Mouse (Mus musculus): ENCODE results near the gene Pacsin2.
"Not testable (repeated sequence)": the region's sequence is repeated elsewhere in the genome, so short reads cannot be mapped to it uniquely, and the experiment has no call there.

The Pacsin2 gene

DNA sequence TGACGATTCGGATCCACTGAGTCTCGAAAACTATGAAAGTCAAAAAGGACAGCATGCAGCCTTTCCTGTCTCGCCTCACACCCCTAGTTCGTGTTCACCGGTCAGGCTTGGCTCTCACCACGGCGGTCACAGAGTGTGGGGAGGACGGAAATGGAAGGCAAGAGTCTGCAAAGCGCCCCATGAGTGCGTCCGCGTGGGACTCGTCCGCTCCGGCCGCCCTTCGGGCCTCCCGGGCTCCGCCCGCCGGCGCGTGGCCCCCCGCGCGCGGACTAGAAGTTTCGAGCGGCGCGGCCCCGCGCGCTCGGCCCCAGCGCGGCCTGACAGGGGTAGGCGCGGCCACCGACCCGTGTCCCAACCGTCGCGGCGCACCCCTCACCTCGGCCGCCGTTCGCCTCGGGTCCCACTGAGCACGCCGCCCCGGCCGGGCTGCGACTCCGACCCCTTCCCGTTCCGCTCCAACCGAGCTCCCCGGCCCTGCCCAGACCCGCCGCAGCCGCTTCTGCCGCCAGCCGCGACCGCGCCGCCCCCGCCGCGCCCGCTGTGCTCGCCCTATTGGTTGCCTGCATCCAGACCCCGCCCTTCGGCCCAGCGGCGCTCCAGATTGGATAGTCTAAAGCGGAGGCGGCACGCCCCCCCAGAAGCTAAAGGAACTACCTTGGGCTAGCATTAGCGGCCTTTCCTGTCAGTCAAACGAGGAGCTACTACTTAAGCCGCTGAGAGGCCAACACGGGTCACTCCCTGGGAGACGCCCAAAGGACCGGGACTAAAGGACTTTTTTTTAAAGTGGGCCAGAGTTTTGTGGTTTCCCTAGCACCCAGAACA lies at the start of gene Pacsin2:
Pacsin2 (minus strand) TSS at position 524 of the 822 bp plus-strand sequence.
- DNase-seq (ENCODE audit: low spot score in 2 of 2), result peak; percentile 98

DNA sequence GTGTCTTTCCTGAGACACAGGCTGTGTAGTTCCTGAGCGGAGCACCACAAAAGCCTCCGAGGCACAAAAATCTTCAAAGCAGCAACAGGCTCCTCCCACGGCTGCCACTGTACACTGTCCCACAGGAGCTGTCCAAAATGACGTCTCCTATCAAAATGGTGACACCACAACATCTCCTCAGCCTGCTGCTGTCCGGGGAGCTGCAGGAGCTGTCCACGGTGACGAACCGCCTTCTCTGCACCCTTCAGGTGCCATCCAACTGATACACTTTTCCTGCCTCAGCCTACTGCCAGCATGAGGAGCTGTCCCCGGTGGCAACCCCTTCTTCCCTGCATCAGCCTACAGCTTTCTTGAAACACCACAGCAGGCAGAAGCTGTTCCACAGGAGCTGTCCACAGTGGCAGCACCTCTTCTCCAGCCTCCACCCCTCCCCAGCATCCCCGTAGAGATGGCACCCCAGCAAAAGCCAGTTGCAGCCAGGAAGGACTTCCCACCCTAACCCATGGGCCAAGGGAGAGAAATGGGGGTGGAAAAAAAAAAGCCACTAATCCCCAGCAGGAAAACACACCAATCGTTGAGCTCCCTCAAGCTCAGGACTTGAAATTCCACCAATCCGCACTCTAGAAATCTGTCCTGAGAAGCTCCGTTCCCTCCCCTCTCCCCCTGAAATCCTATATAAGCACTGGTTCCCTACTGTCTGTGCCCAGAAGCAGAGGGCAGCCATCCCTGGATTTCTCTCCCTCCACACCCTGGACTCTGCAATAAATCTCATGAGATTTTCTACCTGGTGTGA lies 48.3 kb upstream of the Pacsin2 start:
- DNase-seq (ENCODE audit: low spot score in 2 of 2), result no peak

DNA sequence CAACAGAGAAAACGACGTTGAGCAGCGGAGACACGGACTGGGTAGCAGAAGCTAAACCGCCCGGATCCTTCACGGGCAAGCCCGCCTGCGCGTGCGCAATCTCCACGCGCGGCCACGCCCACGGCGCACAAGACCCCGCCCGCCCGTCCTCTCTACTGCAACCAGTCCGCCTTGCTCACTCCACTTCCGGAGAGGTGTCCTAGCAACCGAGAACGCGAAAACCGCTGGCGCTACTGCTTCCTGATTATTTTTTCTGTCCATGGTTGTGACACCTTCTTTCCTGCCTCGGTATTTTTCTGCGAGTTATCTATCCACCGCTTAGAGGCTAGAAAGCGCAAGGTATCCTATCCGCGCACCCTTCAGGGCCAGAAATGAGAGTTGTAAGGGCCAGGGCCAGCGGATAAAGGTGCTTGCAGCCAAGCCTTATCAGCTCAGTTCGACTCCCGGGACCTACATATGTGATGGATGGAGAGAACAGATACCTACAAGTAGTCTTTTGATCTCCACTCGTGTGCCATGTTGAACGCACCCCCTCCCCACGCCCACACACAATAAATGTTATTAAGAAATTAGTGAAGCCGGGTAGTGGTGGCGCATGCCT lies 46.5 kb upstream of the Pacsin2 start, which contains the start of gene Ttll1:
Ttll1 (minus strand) TSS at position 89 of the 601 bp plus-strand sequence.
- peak; percentile 91 to 92 for DNase-seq (ENCODE audit: low spot score in 2 of 2)

DNA sequence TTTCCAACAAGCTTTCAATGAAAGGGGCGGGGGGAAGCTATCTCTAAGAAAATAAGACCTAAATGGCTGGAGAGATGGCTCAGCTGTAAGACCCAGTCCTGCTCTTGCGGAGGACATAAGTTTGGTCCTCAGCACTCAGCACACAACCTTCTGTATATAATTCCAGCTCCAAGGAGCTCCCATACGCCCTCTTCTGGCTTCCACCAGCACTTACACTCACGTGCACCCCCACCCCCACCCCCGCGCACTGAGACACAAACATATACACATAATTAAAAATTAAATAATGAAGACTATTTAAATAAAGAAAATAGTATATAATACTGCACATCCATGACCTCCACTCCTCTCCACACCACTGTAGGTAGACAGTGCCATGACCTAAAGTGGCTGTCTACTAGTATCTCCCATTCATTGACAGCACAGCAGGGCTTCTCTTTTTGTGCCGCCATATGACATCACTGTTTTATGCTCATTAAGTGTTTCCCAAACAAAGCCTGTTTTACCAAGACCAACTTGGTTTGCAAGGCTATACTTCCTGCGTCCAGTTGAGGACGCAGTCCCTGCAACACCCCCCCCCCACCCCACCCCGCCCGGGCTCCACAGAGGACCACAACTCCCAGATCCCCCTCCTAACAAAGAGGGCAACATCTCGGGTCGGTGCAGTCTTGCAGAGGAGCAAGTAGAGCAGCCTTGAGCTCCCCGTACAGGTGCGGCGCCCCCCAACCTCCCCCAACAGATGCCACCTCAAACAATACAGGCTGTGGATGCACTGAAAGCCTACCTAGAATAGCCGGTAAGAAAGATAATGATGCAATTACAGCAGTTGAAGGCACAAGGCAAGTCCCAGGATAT lies 45.8 kb upstream of the Pacsin2 start:
- no peak for DNase-seq (ENCODE audit: low spot score in 2 of 2)

DNA sequence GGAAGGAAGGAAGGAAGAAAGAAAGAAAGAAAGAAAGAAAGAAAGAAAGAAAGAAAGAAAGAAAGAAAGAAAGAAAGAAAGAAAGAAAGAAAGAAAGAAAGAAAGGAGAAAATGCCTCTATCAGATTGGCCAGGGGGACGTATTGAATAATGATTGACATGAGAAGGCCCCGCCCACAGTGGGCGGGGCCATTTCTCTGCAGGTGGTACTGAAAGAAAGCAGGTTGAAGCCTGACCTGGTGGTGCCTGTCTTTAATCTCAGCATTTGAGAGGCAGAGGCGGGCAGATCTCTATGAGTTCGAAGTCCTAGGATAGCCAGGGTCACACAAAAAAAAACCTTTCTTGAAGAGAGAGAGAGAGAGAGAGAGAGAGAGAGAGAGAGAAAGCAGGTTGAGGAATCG lies 37.1 kb upstream of the Pacsin2 start:
- not testable (repeated sequence) for DNase-seq (ENCODE audit: low spot score in 2 of 2)

DNA sequence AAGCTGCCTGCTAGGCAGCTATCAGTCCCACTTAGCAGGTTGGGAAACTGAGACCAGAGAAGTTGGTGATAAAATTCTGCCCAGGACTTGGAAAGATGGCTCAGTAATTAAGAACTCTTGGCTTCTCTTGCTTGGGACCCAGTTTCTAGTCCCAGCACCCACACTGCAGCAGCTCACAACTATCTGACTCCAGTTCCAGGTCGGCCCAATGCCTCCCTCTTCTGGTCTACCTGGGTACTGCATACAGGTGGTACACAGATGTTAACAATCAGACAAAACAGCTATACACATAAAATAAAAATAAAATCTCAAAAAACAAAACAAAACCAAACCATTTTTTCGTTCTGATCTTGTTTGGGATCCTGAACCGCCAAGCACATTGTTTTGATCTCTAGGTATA lies 35.9 kb upstream of the Pacsin2 start:
- peak; percentile 31 to 57 for DNase-seq (ENCODE audit: low spot score in 2 of 2)

DNA sequence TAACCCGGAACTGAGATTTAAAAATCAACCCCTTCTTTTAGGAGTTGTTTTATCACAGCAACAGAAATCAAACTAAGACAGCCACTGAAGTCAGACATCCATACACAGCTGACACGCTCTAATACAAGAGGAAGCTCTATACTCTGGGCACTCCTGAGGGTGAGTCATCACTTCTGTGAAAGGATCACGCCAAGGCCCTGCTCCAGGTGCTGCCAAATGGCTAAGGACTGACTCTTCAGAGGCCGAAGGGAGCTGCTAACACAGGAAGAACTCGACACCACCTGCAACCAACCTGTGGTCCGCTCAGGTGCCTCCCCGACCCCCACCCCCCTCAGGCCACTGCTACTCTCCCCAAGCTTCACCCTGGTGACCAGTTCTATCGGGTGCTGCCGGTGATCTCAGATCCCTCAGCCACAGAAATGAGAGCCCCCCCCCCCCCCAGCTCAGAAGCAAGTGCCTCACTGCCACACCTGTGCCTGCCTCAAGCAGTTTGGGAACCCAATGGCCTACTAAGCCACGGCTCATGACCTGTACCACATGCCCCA lies 34.9 kb upstream of the Pacsin2 start:
- no peak for DNase-seq (ENCODE audit: low spot score in 2 of 2)

DNA sequence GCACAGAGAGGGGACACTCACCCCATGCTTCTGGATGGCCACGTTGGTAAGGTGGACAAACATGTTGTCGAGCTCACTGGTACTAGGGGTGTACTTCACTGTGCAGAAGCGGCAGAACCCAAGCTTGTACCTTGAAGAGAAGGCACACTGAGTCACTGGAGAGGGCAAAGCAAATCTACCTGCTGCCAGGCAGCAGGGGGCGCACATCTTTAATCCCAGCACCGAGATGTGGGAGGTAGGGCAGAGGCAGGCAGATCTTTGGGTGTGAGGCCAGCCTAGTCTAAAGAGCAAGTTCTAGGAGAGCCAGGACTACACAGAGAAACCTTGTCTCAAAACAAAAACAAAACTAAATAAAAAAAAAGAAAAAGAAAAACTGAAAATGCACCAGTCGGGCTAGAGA lies 32.9 kb upstream of the Pacsin2 start:
- no peak for DNase-seq (ENCODE audit: low spot score in 2 of 2)

DNA sequence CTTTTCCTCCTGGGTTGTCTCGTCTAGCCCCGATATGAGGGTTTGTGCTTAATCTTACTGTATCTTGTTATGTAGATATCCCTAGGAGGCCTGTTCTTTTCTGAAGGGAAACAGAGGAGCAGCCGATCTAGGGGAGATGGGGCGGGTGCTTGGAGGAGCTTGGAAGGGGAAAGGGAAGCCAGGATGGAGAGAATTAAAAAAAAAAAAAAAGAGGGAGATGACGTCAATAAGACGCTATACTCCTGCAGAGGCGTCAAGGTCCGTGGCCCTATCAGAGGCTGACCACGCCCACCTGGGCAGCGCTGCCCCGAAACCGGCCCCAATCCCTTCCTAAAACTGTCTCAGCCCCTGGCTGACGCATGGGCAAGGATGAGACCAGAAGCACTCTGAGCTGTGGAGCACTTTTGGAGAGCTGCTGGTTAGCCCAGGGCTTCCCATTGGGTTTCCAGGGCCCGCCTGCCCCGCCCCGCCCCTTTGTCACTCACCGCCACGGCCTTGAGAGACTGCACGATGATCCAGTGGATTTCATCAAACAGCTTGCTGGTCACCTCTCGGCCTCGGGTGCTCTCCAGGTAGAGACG lies 31.5 kb upstream of the Pacsin2 start:
- DNase-seq (ENCODE audit: low spot score in 2 of 2), result no peak

DNA sequence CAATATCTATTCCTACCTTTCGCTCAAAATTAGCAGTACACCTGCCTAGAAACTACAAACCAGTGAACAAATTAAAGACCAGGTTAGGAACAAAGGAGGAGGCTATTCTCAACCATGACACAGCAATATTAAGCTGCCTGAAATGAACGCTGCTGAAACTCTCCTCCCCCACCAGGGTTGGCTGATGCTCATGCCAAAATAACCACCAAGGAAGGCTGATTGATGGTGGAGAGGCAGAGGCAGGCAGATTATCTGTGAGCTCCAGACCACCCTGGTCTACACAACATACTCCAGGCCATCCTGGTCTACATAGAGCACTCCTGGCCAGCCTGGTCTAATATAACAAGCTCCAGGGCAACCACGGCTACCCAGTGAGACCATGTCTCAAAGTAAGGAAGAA lies 30.8 kb upstream of the Pacsin2 start:
- DNase-seq (ENCODE audit: low spot score in 2 of 2), result no peak

DNA sequence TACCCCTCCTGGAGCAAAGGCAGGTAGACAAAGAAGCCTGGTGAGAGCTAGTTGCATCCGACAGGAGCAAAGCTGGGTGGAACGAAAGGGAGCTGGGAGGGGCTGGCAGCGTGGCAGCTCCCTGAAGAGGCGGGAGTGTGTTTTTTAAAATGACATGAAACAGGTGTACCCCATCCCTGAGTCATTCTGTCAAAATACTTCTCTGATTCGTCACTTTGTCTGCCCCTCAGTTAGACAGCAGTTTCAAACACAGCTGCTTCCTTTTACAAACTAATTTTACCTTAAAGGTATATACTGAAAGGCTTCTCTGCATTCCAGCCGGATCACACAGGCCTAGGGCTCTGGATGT lies 30.1 kb upstream of the Pacsin2 start:
- DNase-seq (ENCODE audit: low spot score in 2 of 2), result no peak

DNA sequence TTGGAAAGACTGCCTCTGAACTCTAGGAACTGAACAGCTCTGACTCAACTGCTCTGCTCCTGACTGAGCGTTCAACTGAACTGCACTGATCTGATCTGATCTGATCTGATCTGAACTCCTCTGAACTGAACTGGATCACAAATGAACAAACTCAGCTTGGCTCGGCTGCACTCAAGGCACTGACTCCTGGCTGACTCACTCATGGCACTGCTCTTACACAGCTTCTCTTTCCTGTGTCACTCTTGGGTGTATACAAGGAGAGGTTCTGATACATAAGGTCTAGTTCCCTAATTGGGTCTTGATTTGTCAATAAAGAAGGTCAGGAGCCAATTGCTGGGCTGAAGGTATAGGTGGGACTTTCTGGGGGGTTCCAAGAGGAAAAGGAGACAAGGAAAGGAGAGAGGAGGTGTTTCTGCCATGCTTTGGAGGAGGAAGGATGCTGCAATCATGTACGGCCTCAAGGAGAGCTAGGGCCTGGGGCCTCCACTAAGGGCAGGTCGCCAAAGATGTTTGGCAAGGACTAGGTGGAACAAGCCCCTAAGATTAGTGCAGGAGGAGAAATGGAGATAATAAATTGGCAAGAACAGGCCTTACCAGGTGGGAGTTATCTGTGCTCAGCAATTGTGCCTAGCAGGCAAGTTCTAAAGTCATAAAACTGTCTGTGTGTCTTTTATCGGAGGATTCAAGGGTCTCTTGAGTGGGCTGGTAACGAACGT lies 29.6 kb upstream of the Pacsin2 start:
- DNase-seq (ENCODE audit: low spot score in 2 of 2), result no peak

DNA sequence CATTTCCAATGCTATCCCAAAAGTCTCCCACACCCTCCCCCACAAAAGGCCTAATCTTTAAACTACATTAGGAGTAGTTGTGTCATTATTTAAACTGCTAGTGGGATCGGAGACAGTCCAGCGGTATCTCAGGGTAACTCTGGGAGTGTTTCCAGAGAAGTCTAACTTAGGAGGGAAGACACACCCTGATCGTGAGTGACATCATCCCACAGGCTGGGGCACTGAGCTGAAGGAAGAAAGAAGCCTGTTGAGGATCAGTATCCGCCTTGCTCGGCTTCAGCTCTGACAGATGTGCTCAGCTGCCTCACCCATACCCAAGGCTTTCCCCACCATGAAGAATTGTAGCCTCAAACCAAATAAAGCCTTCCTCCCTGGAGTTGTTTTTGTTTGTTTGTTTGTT lies 27.5 kb upstream of the Pacsin2 start:
- no peak for DNase-seq (ENCODE audit: low spot score in 2 of 2)

DNA sequence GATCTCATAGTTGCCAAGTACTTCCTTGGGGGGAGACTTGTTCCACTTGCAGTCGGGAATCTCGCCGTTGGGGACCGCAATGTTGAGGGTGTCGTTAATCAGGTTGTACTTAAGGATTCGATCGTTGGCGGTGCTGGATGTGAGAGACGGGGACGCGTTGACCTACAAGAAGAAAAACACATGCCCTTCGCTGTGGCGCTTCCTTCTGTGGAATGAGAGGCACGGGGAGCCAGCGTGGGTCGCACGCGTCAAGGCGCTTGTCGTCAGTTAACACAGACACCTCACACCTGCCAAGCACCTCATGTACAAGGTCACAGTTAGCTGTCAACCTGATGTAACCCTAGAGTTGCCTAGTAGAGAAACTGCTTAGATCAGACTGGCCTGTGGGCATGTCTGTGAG lies 25.1 kb upstream of the Pacsin2 start:
- no peak for DNase-seq (ENCODE audit: low spot score in 2 of 2)

DNA sequence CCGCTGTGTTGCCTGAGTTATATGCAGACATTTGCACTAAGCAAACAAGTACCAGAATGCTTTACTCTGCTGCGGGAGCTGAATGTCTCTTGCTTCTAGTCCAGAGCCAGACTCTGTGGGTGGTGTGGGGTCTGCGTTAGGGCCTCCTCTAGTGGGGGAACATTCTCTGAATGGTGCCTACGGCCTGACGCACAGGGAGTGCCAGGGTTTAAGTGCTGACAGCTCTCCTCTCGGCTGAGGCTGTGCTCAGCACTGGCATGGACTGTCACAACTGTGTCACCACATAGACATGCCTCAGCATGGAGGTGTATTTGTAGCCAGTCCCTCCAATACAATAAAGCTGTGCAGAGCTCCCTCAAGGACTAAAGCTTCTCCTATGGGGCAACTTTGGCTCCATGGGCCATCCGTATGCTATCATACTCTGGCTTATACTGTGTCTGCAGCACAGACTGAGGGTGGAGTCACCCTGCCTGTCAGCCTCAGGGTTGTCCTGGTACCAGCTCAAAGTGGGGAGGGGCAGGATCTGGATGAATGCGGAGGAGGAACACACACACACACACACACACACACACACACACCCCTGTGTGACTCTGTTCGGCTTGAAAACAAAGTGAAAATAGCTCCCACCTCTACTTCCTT lies 23.2 kb upstream of the Pacsin2 start:
- no peak for DNase-seq (ENCODE audit: low spot score in 2 of 2)

DNA sequence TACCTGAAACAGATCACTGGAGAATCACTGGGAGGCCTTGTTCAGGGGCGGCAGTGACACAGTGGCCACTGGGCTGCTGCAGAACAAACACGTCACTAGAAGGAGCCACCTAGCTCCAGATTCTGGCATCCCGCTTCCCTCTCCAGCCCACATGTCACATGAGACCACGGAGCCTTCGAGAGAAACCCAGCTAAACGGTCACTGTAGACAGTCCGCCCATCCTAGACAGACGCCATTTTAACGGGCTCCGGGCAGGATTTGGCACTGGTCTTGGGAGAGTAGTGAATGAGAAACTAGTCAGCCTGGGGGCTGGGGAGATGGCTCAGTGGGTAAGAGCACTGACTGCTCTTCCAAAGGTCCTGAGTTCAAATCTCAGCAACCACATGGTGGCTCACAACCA lies 19.9 kb upstream of the Pacsin2 start:
- DNase-seq (ENCODE audit: low spot score in 2 of 2), result no peak

DNA sequence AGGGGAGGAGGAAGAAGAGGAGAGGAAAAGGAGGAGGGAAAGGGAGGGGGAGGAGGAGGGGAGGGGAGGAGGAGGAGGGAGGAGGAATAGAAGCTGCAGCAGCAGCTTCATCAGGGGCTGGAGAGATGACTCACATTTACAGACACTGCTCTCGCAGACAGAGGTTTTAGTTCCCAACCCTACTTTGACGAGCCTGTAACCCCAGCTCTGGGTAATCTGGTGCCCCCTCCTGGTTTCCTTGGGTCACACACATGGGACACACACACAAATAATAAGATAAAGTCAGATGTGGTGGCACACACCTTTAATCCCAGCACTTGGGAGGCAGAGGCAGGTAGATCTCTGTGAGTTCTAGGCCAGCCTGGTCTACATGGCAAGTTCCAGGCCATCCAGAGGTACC lies 19.1 kb upstream of the Pacsin2 start:
- DNase-seq (ENCODE audit: low spot score in 2 of 2), result peak in 1 of 2 experiments; percentile 43

DNA sequence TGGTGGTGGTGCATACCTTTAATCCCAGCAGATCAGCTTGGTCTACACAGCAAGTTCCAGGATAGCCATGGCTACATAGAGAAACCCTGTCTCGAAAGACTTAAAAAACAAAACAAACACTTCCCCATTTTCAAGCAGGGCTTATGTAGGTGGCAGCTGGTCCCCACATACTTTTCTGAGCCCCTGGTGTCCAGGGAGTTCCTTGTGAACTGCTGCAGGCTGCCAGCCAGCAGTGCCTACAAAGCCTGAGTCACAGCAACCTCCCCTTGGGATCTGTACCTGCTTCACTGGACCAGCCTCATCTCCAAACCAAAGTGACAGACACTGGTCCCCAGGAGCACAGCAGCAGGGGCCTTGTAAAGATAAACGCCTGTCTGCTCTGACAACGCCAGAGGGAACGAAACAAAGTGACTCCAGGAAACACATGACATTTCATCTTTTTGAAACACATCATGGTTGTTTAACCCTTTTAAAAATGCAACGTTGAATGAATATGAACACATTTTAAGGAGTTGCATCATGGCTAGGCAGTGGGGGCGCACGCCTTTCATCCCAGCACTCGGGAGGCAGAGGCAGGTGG lies 18.3 kb upstream of the Pacsin2 start:
- no peak for DNase-seq (ENCODE audit: low spot score in 2 of 2)

DNA sequence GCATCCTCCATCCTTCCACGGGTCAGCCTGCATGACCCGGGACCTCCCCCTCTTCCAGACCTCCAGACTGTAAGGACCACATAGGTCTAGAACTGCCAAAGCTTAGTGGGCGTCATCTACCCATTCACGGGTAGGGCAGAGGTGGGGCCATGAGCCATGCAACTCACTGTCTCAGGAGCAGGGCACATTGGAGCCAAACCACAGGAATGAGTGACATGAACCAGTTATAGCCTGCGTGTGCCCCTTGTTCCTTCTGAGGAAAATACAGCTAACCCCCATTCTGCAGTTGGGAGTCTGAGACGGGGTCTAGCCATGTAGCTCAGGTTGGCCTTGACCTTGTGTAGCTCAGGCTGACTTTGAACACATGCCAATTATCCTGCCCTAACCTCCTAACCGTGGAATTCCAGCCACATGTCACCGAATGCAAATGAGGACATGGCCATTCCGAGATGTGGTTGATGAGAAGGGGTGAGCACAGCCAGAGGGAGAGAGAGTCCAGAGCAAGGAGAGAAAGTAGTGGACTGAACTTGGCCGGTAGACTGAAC lies 16.9 kb upstream of the Pacsin2 start:
- no peak for DNase-seq (ENCODE audit: low spot score in 2 of 2)

Data from spleen, postnatal 14 days (tissue).